Mouse (Mus musculus) frontal cortex, adult (tissue): ENCODE measurements around the gene Cdkal1.

ENCODE experiments used
- ATAC-seq: cut with Nextera tagmentation; 2 replicates; pipeline ENCODE4 v1.9.2; 2017; ENCODE audit warnings: mild to moderate bottlenecking, moderate library complexity, mixed read lengths; ENCODE audit not compliant: low TSS enrichment

Gene Cdkal1

GRCm38 (mm10) chr13:29855281-29856031 lies at the start of gene Cdkal1:
Gene Cdkal1, minus strand, starts transcription at chr13:29855674.
- peak; percentile 92 for ATAC-seq

- ATAC-seq: no peak
Measured at GRCm38 (mm10) chr13:29903341-29903740, 47.9 kb upstream of the Cdkal1 start.

- ATAC-seq: no peak
Measured at GRCm38 (mm10) chr13:29902676-29903075, 47.2 kb upstream of the Cdkal1 start.

GRCm38 (mm10) chr13:29901641-29902040 lies 46.2 kb upstream of the Cdkal1 start:
- ATAC-seq: peak; percentile 97

- ATAC-seq: no peak
Measured at GRCm38 (mm10) chr13:29866780-29867179, 11.3 kb upstream of the Cdkal1 start.

- ATAC-seq: no peak
Measured at GRCm38 (mm10) chr13:29864331-29864730, 8.9 kb upstream of the Cdkal1 start.

GRCm38 (mm10) chr13:29860087-29860486 lies 4.6 kb upstream of the Cdkal1 start:
- ATAC-seq: no peak

- ATAC-seq: peak; percentile 78
Measured at GRCm38 (mm10) chr13:29857436-29857835, 2.0 kb upstream of the Cdkal1 start.

GRCm38 (mm10) chr13:29854876-29855275 lies 598 bp downstream of the Cdkal1 start:
- no peak for ATAC-seq

GRCm38 (mm10) chr13:29838409-29839047 lies 16.9 kb downstream of the Cdkal1 start:
- peak; percentile 70 for ATAC-seq

GRCm38 (mm10) chr13:29835170-29835569 lies 20.3 kb downstream of the Cdkal1 start:
- no peak for ATAC-seq

- peak; percentile 56; the same call in 1 of the 2 replicates for ATAC-seq
Measured at GRCm38 (mm10) chr13:29833751-29834150, 21.7 kb downstream of the Cdkal1 start.

- no peak for ATAC-seq
Measured at GRCm38 (mm10) chr13:29831126-29831525, 24.3 kb downstream of the Cdkal1 start.

GRCm38 (mm10) chr13:29828032-29828431 lies 27.4 kb downstream of the Cdkal1 start:
- no peak for ATAC-seq

- ATAC-seq: peak; percentile 53
Measured at GRCm38 (mm10) chr13:29826469-29826868, 29.0 kb downstream of the Cdkal1 start.

GRCm38 (mm10) chr13:29826041-29826440 lies 29.4 kb downstream of the Cdkal1 start:
- ATAC-seq: no peak

GRCm38 (mm10) chr13:29824797-29825196 lies 30.7 kb downstream of the Cdkal1 start:
- no peak for ATAC-seq

- ATAC-seq: no peak
Measured at GRCm38 (mm10) chr13:29824326-29824725, 31.1 kb downstream of the Cdkal1 start.

GRCm38 (mm10) chr13:29823906-29824305 lies 31.6 kb downstream of the Cdkal1 start:
- peak; percentile 99 for ATAC-seq

- no peak for ATAC-seq
Measured at GRCm38 (mm10) chr13:29823487-29823886, 32.0 kb downstream of the Cdkal1 start.

- ATAC-seq: no peak
Measured at GRCm38 (mm10) chr13:29819910-29820583, 35.4 kb downstream of the Cdkal1 start.

- ATAC-seq: no peak
Measured at GRCm38 (mm10) chr13:29819147-29819546, 36.3 kb downstream of the Cdkal1 start.

- no peak for ATAC-seq
Measured at GRCm38 (mm10) chr13:29818314-29818713, 37.2 kb downstream of the Cdkal1 start.
